Mouse (Mus musculus): ENCODE measurements at regions not wholly inside any gene's neighbourhood (a gene's known extent, or its start where the extent isn't known, plus 50 kb on each side); places are given as distances from the start of the nearest gene placed in this dataset.

DNA sequence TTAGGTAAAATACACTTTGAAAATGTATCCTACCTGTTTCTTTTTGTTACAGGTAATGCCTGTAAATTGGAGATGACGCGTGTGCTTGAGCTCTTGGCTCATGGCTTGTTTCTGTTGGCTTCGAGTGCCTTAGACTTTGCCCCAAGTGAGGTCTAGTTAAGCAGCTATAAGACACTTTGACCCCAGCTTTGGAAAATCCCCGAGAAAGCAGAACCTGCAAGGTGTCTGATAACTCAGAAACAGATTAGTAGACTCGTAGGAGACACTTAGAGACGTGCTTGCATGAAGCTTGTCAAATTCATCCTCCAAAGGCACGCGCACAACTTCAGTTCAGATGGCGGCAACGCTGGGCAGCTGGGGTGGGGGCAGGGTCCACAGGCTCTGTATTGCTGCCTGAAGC, 153.8 kb downstream of the Pmp22 start:
- no peak for TF ChIP-seq FLI1 (IDR thresholded peaks at IDR 0.05; ENCODE audit: low read length)
- no peak for TF ChIP-seq GATA1 (IDR thresholded peaks at IDR 0.05; ENCODE audit: borderline replicate concordance, low read length)
- H3K4me1 ChIP-seq: no peaks in the 10 kb centered on the region
- no peaks in the 10 kb centered on the region for H3K27me3 ChIP-seq (replicated peaks)
- no peaks in the 10 kb centered on the region for H3K36me3 ChIP-seq (replicated peaks; ENCODE audit: low read length)
- no peak overlapping the region for H3K4me3 ChIP-seq (replicated peaks)
- H3K9me3 ChIP-seq: peaks cover 10% of the 10 kb centered on the region; the same call in 1 of the 2 replicates

DNA sequence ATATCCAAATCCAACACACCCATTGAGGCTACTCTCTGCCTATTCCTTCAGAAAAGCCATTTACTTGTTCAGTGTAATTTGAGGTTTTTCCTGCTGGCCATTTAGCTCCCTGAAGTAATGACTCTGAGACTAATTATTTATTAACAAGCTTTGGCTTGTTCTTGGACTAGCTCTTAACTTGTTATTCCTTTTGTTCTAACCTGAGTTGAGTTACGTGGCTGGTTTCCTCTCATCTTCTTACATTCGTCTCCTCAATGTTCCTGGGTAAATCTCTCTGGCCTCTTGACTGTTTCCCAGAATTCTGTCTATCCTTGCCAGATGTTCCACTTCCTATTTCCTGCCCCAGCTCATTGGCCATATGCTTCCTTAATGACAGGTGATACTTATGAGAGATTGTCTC, 157.2 kb downstream of the Pmp22 start:
- no peaks in the 10 kb centered on the region for H3K4me1 ChIP-seq
- no peak overlapping the region for H3K4me3 ChIP-seq (replicated peaks)
- peaks cover 4% of the 10 kb centered on the region; the same call in 1 of the 2 replicates for H3K9me3 ChIP-seq
- no peaks in the 10 kb centered on the region for H3K27me3 ChIP-seq (replicated peaks)
- TF ChIP-seq GATA1 (IDR thresholded peaks at IDR 0.05; ENCODE audit: borderline replicate concordance, low read length) (no peak), FLI1 (IDR thresholded peaks at IDR 0.05; ENCODE audit: low read length) (no peak)
- H3K36me3 ChIP-seq (replicated peaks; ENCODE audit: low read length): no peaks in the 10 kb centered on the region

DNA sequence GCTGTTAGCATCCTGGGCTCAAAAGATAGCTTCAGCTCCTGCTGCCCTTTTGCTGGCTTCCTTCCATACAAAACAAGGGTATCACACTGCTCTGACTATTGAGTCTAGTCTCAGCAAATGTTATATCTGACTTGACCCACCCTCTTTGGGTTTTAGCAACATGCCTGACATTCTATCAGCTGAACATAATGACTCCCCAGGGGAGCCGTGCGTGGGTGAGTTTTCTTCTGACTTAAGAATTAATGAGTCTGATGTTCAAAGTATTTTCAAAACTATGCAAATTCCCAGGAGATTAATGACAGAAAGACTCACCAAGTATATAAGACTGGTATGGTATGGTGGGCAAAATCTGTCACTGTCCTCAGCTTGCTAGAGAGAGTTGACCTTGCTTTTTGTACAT, 159.0 kb downstream of the Pmp22 start:
- Histone ChIP-seq H3K36me3 (replicated peaks; ENCODE audit: low read length) (no peaks in the 10 kb centered on the region), H3K9me3 (no peaks in the 10 kb centered on the region), H3K4me3 (replicated peaks) (no peak overlapping the region), H3K4me1 (no peaks in the 10 kb centered on the region), H3K27me3 (replicated peaks) (no peaks in the 10 kb centered on the region)
- TF ChIP-seq FLI1 (IDR thresholded peaks at IDR 0.05; ENCODE audit: low read length) (no peak), GATA1 (IDR thresholded peaks at IDR 0.05; ENCODE audit: borderline replicate concordance, low read length) (no peak)

DNA sequence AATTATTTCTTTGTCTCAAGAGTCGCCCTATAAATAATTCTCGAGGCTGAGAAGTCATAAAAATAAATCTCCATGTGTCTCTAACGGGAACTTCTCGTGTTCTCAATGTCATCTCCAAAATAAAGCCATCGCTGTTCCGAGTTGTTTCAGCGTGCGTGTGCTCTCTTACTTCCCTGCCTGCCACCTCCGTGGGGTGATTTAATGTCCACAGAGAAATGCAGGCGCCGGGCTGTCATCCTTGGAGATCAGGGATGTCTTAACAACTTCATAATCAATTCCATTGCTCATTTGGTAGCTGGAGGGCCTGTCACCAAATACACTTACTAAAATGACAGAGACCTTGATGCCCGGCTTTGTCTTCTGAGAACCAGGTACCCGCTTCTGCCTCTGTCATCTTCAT, 161.8 kb downstream of the Pmp22 start:
- Histone ChIP-seq H3K4me1 (no peaks in the 10 kb centered on the region), H3K9me3 (no peaks in the 10 kb centered on the region), H3K27me3 (replicated peaks) (no peaks in the 10 kb centered on the region), H3K4me3 (replicated peaks) (no peak overlapping the region), H3K36me3 (replicated peaks; ENCODE audit: low read length) (no peaks in the 10 kb centered on the region)
- TF ChIP-seq FLI1 (IDR thresholded peaks at IDR 0.05; ENCODE audit: low read length): no peak
- TF ChIP-seq GATA1 (IDR thresholded peaks at IDR 0.05; ENCODE audit: borderline replicate concordance, low read length): no peak

GRCm38 (mm10) chr11:63293485-63293884, 164.7 kb downstream of the Pmp22 start:
- no peaks in the 10 kb centered on the region for H3K9me3 ChIP-seq
- no peaks in the 10 kb centered on the region for H3K4me1 ChIP-seq
- H3K27me3 ChIP-seq (replicated peaks): no peaks in the 10 kb centered on the region
- TF ChIP-seq FLI1 (IDR thresholded peaks at IDR 0.05; ENCODE audit: low read length) (no peak), GATA1 (IDR thresholded peaks at IDR 0.05; ENCODE audit: borderline replicate concordance, low read length) (no peak)
- H3K36me3 ChIP-seq (replicated peaks; ENCODE audit: low read length): no peaks in the 10 kb centered on the region
- no peak overlapping the region for H3K4me3 ChIP-seq (replicated peaks)

GRCm38 (mm10) chr11:63294476-63294875, 165.7 kb downstream of the Pmp22 start:
- TF ChIP-seq GATA1 (IDR thresholded peaks at IDR 0.05; ENCODE audit: borderline replicate concordance, low read length) (no peak), FLI1 (IDR thresholded peaks at IDR 0.05; ENCODE audit: low read length) (no peak)
- Histone ChIP-seq H3K36me3 (replicated peaks; ENCODE audit: low read length) (no peaks in the 10 kb centered on the region), H3K4me1 (no peaks in the 10 kb centered on the region), H3K27me3 (replicated peaks) (no peaks in the 10 kb centered on the region), H3K9me3 (no peaks in the 10 kb centered on the region), H3K4me3 (replicated peaks) (no peak overlapping the region)

- TF ChIP-seq GATA1 (IDR thresholded peaks at IDR 0.05; ENCODE audit: borderline replicate concordance, low read length) (no peak), FLI1 (IDR thresholded peaks at IDR 0.05; ENCODE audit: low read length) (no peak)
- no peaks in the 10 kb centered on the region for H3K36me3 ChIP-seq (replicated peaks; ENCODE audit: low read length)
- no peaks in the 10 kb centered on the region for H3K4me1 ChIP-seq
- no peaks in the 10 kb centered on the region for H3K27me3 ChIP-seq (replicated peaks)
- H3K9me3 ChIP-seq: no peaks in the 10 kb centered on the region; the same call in 1 of the 2 replicates
- no peak overlapping the region for H3K4me3 ChIP-seq (replicated peaks)
Measured at GRCm38 (mm10) chr11:63296476-63296875, 167.7 kb downstream of the Pmp22 start.

DNA sequence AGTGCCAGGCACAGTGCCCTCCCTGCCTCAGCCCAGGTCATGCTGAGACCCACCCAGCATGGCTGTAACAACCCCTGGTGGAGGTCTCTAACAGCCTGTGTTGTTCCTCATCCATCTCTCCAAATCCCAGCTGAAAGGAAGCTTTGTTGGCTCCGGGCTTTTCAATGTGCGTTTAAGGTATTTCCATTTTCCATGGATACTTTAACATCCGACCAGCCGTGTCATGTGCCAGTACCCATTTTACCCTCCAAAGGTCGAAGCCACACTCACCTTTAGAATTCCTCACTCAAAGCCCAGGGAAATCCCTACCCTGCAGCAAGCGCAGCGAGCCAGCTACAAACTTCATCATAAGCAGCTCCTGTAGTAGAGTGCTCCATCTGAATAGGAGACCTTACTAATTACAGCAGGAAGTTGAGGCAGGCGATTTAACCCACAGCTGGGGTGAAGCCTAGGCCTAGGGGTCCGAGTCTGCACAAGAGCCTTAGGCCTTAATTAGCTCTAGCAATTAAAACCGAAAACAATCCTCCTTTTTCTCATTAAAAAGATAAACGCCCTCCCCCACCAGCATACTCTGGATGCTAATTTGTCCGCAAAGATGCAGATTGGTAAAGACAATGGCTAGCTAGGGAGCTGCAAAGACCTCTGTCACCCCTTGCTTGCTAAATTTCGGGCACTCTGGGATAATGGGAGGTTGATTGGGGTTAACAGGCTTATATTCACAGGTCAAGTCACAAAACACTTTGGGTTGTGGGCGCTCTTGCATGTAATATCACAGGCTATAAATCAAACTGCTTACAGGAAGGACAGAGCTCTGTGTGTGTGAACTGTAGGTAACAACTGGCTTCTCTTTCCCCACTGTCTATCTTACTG, 171.2 kb downstream of the Pmp22 start:
- Histone ChIP-seq H3K27me3 (replicated peaks) (no peaks in the 10 kb centered on the region), H3K36me3 (replicated peaks; ENCODE audit: low read length) (no peaks in the 10 kb centered on the region), H3K4me1 (no peaks in the 10 kb centered on the region), H3K9me3 (no peaks in the 10 kb centered on the region; the same call in 1 of the 2 replicates), H3K4me3 (replicated peaks) (no peak overlapping the region)
- TF ChIP-seq GATA1 (IDR thresholded peaks at IDR 0.05; ENCODE audit: borderline replicate concordance, low read length): no peak
- TF ChIP-seq FLI1 (IDR thresholded peaks at IDR 0.05; ENCODE audit: low read length): no peak

DNA sequence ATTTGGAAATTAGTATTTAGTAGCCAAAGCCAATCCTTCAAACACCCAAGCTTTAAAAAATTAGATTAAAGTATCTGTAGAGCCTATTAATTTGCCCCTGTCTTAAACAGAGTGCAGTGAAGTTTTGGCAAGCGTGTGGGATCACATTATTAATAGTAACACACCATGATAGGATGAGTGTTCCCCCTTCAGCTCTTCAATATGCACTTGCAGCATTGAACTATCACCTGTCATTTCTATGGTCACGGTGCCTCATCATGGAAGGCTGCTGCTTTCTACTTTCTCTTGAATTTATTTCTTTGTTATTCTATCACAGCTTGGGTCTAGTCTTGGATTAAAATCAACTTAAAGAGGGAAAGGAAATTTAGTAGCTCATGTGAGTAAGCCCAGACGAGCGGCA, 196.4 kb downstream of the Pmp22 start:
- TF ChIP-seq FLI1 (IDR thresholded peaks at IDR 0.05; ENCODE audit: low read length) (no peak), GATA1 (IDR thresholded peaks at IDR 0.05; ENCODE audit: borderline replicate concordance, low read length) (no peak)
- H3K27me3 ChIP-seq (replicated peaks): no peaks in the 10 kb centered on the region
- H3K4me1 ChIP-seq: no peaks in the 10 kb centered on the region
- no peak overlapping the region for H3K4me3 ChIP-seq (replicated peaks)
- no peaks in the 10 kb centered on the region for H3K36me3 ChIP-seq (replicated peaks; ENCODE audit: low read length)
- H3K9me3 ChIP-seq: peaks cover 14% of the 10 kb centered on the region; the same call in 1 of the 2 replicates

GRCm38 (mm10) chr11:63326864-63327263, 198.1 kb downstream of the Pmp22 start:
- no peaks in the 10 kb centered on the region for H3K36me3 ChIP-seq (replicated peaks; ENCODE audit: low read length)
- H3K4me3 ChIP-seq (replicated peaks): no peak overlapping the region
- H3K9me3 ChIP-seq: peaks cover 7% of the 10 kb centered on the region; the same call in 1 of the 2 replicates
- H3K27me3 ChIP-seq (replicated peaks): no peaks in the 10 kb centered on the region
- H3K4me1 ChIP-seq: no peaks in the 10 kb centered on the region
- TF ChIP-seq FLI1 (IDR thresholded peaks at IDR 0.05; ENCODE audit: low read length) (no peak), GATA1 (IDR thresholded peaks at IDR 0.05; ENCODE audit: borderline replicate concordance, low read length) (no peak)
